Mouse (Mus musculus) forebrain, embryonic 13.5 days (tissue): ENCODE results near the gene Wdfy3. TPM values are rescaled to one million over a fixed set of nuclear protein-coding genes. Genes with fewer than 3 reads are reported as not detected.

Experiments
- ATAC-seq: fragments of 200-750 bp; cut with Nextera tagmentation; 2 replicates; pipeline ENCODE4 v1.8.0; 2017
- H3K27ac ChIP-seq: fragments of 300-500 bp; sonication (generic); 2 replicates; pipeline ENCODE4 v1.5.1; 2015; ENCODE audit warnings: inconsistent platforms, mild to moderate bottlenecking, moderate library complexity
- H3K27me3 ChIP-seq: fragments of 300-500 bp; sonication (generic); 2 replicates; pipeline ENCODE4 v1.6.1; 2015; ENCODE audit warnings: mild to moderate bottlenecking, inconsistent platforms
- H3K36me3 ChIP-seq: fragments of 300-500 bp; sonication (generic); 2 replicates; pipeline ENCODE4 v1.6.1; 2015; ENCODE audit warnings: mild to moderate bottlenecking, inconsistent platforms; ENCODE audit not compliant: poor library complexity, severe bottlenecking
- H3K4me1 ChIP-seq: fragments of 300-500 bp; sonication (generic); 2 replicates; pipeline ENCODE4 v1.6.1; 2015; ENCODE audit warnings: inconsistent platforms
- H3K4me2 ChIP-seq: fragments of 300-500 bp; sonication (generic); 2 replicates; pipeline ENCODE4 v1.6.1; 2015; ENCODE audit warnings: inconsistent platforms, mild to moderate bottlenecking, moderate library complexity
- H3K4me3 ChIP-seq: fragments of 300-500 bp; sonication (generic); 2 replicates; pipeline ENCODE4 v1.5.1; 2015; ENCODE audit warnings: mild to moderate bottlenecking, inconsistent platforms
- H3K9ac ChIP-seq: fragments of 300-500 bp; sonication (generic); 2 replicates; pipeline ENCODE4 v1.6.1; 2015; ENCODE audit warnings: mild to moderate bottlenecking, inconsistent platforms
- H3K9me3 ChIP-seq: fragments of 300-500 bp; sonication (generic); replicated peaks from 2 replicates; pipeline ENCODE4 v1.6.1; 2016; ENCODE audit warnings: inconsistent platforms
- WGBS: fragments of 180-500 bp; shearing (Covaris S2); methylation state at CpG from one replicate; pipeline ENCODE4 v1.1.7; 2015; 5-methylcytosine and 5-hydroxymethylcytosine counted together
- polyA plus RNA-seq: library from polyadenylated mRNA; unstranded; fragments of >200 nt; fragmentation: Nextera tagmentation; extraction: Ambion mirVana; gene quantifications from 2 replicates; pipeline ENCODE4 v1.2.1, GENCODE M21; 2015

The Wdfy3 gene
- polyA plus RNA-seq, 1 experiment from 2014 or later: 22.9 TPM

- Histone ChIP-seq H3K9ac (no peak overlapping the region), H3K27me3 (0 out of 2 replicates have a peak, but pooled peaks cover 4% of the 10 kb centered on the region), H3K4me1 (no peaks in the 10 kb centered on the region), H3K9me3 (no peaks in the 10 kb centered on the region), H3K36me3 (no peaks in the 10 kb centered on the region), H3K4me2 (no peak overlapping the region), H3K4me3 (no peak overlapping the region), H3K27ac (no peak overlapping the region)
- ATAC-seq: no peak
- 59% methylated on average over 10 of the region's 10 CpGs for WGBS
Observed at GRCm38 (mm10) chr5:101819216-101819615, 250.5 kb downstream of the Wdfy3 start.

GRCm38 (mm10) chr5:101816822-101817221, 252.9 kb downstream of the Wdfy3 start:
- Histone ChIP-seq H3K9ac (no peak overlapping the region), H3K9me3 (no peaks in the 10 kb centered on the region), H3K27ac (no peak overlapping the region), H3K4me2 (no peak overlapping the region), H3K4me1 (no peaks in the 10 kb centered on the region), H3K4me3 (no peak overlapping the region), H3K36me3 (no peaks in the 10 kb centered on the region), H3K27me3 (0 out of 2 replicates have a peak, but pooled peaks cover 4% of the 10 kb centered on the region)
- 70% methylated on average over 7 of the region's 7 CpGs for WGBS
- ATAC-seq: no peak

GRCm38 (mm10) chr5:101811296-101812169, 258.2 kb downstream of the Wdfy3 start:
- no peak overlapping the region for H3K4me3 ChIP-seq
- H3K27me3 ChIP-seq: no peaks in the 10 kb centered on the region
- no peak overlapping the region for H3K4me2 ChIP-seq
- H3K27ac ChIP-seq: no peak overlapping the region
- ATAC-seq: no peak
- H3K9me3 ChIP-seq: no peaks in the 10 kb centered on the region
- no peak overlapping the region for H3K9ac ChIP-seq
- no peaks in the 10 kb centered on the region for H3K4me1 ChIP-seq
- WGBS: 87% methylated on average over 6 of the region's 6 CpGs
- no peaks in the 10 kb centered on the region for H3K36me3 ChIP-seq

DNA sequence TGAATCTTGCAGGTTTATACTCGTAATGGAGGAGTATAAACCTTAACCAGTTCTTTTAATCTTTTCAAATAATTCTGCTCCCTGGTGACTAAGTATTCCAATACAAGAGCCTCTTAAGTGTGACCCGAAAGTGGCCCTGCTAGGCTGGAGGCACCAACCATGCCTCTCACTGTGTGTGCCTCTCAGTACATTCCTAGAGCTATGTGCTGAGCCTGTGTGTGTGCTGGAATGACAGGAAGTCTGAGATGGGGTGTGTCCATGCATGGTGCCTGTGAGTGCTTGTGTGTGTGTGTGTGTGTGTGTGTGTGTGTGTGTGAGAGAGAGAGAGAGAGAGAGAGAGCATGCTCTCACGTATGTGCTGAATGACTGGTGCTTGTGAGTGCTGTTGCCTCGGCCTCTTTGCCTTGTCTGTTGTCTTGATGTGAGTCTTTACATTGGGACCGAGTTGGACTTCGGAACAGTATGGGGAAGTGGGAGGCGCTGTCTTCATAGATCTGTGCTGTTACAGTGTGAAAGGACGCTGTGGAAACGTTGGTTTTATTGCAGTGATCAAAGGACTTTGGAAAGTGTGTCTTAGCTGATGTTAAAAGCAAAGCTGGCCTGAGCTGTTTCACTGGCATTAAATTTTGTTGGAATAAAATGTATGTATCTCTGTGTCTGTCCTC, 267.2 kb downstream of the Wdfy3 start:
- Histone ChIP-seq H3K4me1 (no peaks in the 10 kb centered on the region), H3K27ac (no peak overlapping the region), H3K4me3 (no peak overlapping the region), H3K27me3 (no peaks in the 10 kb centered on the region), H3K9me3 (no peaks in the 10 kb centered on the region), H3K36me3 (no peaks in the 10 kb centered on the region), H3K4me2 (no peak overlapping the region), H3K9ac (no peak overlapping the region)
- 81% methylated on average over 9 of the region's 9 CpGs for WGBS
- no peak for ATAC-seq

- Histone ChIP-seq H3K4me1 (no peaks in the 10 kb centered on the region), H3K27ac (no peak overlapping the region), H3K9ac (no peak overlapping the region), H3K4me2 (no peak overlapping the region), H3K4me3 (no peak overlapping the region), H3K9me3 (no peaks in the 10 kb centered on the region), H3K36me3 (no peaks in the 10 kb centered on the region), H3K27me3 (no peaks in the 10 kb centered on the region)
- 70% methylated on average over 2 of the region's 2 CpGs for WGBS
- ATAC-seq: no peak
Observed at GRCm38 (mm10) chr5:101801891-101802290, 267.8 kb downstream of the Wdfy3 start.

DNA sequence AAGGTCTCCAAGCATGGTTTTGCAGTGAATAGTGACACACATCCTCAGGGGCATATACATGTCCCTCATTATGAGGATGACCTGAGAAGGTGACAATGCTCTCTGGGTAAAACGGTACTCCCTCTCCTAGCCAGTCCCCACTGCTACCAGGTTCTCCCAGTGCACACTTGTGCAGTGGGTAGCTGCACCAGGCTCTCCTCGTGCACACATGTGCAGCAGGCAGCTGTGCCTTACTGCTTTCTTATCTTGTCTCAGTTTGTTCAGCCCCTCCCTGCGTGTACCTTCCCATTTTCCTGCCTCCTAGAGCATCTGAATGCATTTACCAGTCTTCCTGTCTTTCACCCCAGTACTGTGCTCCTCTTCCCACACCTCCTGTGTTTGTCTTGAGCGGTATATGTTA, 277.1 kb downstream of the Wdfy3 start:
- no peak overlapping the region for H3K4me3 ChIP-seq
- no peaks in the 10 kb centered on the region for H3K9me3 ChIP-seq
- H3K4me2 ChIP-seq: no peak overlapping the region
- no peak overlapping the region for H3K9ac ChIP-seq
- H3K4me1 ChIP-seq: no peaks in the 10 kb centered on the region
- no peaks in the 10 kb centered on the region for H3K36me3 ChIP-seq
- H3K27ac ChIP-seq: no peak overlapping the region
- 74% methylated on average over 4 of the region's 4 CpGs for WGBS
- no peaks in the 10 kb centered on the region for H3K27me3 ChIP-seq
- no peak for ATAC-seq

DNA sequence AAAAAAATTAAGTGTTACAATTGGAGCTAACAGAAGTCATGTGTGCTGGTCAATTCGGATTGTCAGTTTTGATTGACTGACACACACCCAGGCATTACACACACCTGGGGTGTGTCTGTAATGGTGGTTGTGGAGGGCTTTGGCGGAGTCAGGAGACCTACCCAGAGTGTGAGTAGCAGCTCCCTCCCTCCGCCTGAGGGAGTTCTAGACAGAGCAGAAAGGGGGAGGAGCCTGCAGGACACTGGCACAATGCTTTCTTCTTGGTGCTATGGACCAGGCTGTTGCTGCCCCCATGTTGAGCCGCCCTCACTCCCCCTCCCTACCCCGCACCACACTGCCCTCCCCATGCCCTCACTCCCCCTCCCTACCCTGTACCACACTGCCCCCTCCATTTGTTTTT, 279.2 kb downstream of the Wdfy3 start:
- no peaks in the 10 kb centered on the region for H3K36me3 ChIP-seq
- H3K27ac ChIP-seq: no peak overlapping the region
- H3K4me3 ChIP-seq: no peak overlapping the region
- H3K9ac ChIP-seq: no peak overlapping the region
- H3K9me3 ChIP-seq: no peaks in the 10 kb centered on the region
- H3K27me3 ChIP-seq: no peaks in the 10 kb centered on the region
- 56% methylated on average over 5 of the region's 5 CpGs for WGBS
- H3K4me2 ChIP-seq: no peak overlapping the region
- no peak for ATAC-seq
- no peaks in the 10 kb centered on the region for H3K4me1 ChIP-seq

GRCm38 (mm10) chr5:101789770-101790169, 280.0 kb downstream of the Wdfy3 start:
- ATAC-seq: no peak
- Histone ChIP-seq H3K36me3 (no peaks in the 10 kb centered on the region), H3K4me1 (no peaks in the 10 kb centered on the region), H3K4me3 (no peak overlapping the region), H3K27ac (no peak overlapping the region), H3K9me3 (no peaks in the 10 kb centered on the region), H3K27me3 (no peaks in the 10 kb centered on the region), H3K4me2 (no peak overlapping the region), H3K9ac (no peak overlapping the region)

GRCm38 (mm10) chr5:101785921-101786614, 283.7 kb downstream of the Wdfy3 start:
- no peak for ATAC-seq
- H3K4me2 ChIP-seq: no peak overlapping the region
- no peak overlapping the region for H3K4me3 ChIP-seq
- H3K4me1 ChIP-seq: no peaks in the 10 kb centered on the region
- no peaks in the 10 kb centered on the region for H3K9me3 ChIP-seq
- whole genome bisulfite sequencing: 56% methylated on average over 4 of the region's 4 CpGs
- no peaks in the 10 kb centered on the region for H3K27me3 ChIP-seq
- no peak overlapping the region for H3K9ac ChIP-seq
- H3K36me3 ChIP-seq: no peaks in the 10 kb centered on the region
- no peak overlapping the region for H3K27ac ChIP-seq

- no peaks in the 10 kb centered on the region for H3K27me3 ChIP-seq
- 84% methylated on average over 2 of the region's 2 CpGs for WGBS
- no peaks in the 10 kb centered on the region for H3K4me1 ChIP-seq
- no peak overlapping the region for H3K9ac ChIP-seq
- no peaks in the 10 kb centered on the region for H3K9me3 ChIP-seq
- no peak overlapping the region for H3K4me2 ChIP-seq
- no peak overlapping the region for H3K27ac ChIP-seq
- ATAC-seq: no peak
- no peaks in the 10 kb centered on the region for H3K36me3 ChIP-seq
- no peak overlapping the region for H3K4me3 ChIP-seq
Observed at GRCm38 (mm10) chr5:101784787-101785186, 284.9 kb downstream of the Wdfy3 start.

- ATAC-seq: no peak
- 90% methylated on average over 3 of the region's 3 CpGs for WGBS
- no peaks in the 10 kb centered on the region for H3K36me3 ChIP-seq
Observed at GRCm38 (mm10) chr5:101784328-101784727, 285.4 kb downstream of the Wdfy3 start.

More at GRCm38 (mm10) chr5:101784328-101784727, 285.4 kb downstream of the Wdfy3 start:
- H3K4me1 ChIP-seq: 0 out of 2 replicates have a peak, but pooled peaks cover under 1% of the 10 kb centered on the region
- H3K27ac ChIP-seq: no peak overlapping the region
- H3K9ac ChIP-seq: no peak overlapping the region
- no peak overlapping the region for H3K4me2 ChIP-seq
- no peak overlapping the region for H3K4me3 ChIP-seq
- H3K27me3 ChIP-seq: no peaks in the 10 kb centered on the region
- no peaks in the 10 kb centered on the region for H3K9me3 ChIP-seq
